Mouse (Mus musculus) intestine, postnatal 0 days (tissue): ENCODE results near the gene Hivep2. TPM values are rescaled to one million over a fixed set of nuclear protein-coding genes. Genes with fewer than 3 reads are reported as not detected.

Experiments used
- ATAC-seq: fragments of 200-750 bp; cut with Nextera tagmentation; 2 replicates; pipeline ENCODE4 v1.8.0; 2017; ENCODE audit warnings: mild to moderate bottlenecking, moderate TSS enrichment, moderate library complexity
- H3K27ac ChIP-seq: fragments of 300-500 bp; sonication (generic); 2 replicates; pipeline ENCODE4 v1.5.1; 2014; ENCODE audit warnings: mild to moderate bottlenecking, low read depth, low read length, moderate library complexity
- H3K27me3 ChIP-seq: fragments of 300-500 bp; sonication (generic); replicated peaks from 2 replicates; pipeline ENCODE4 v1.6.1; 2014; ENCODE audit warnings: low read length, mixed read lengths; ENCODE audit not compliant: control insufficient read depth, insufficient read depth
- H3K36me3 ChIP-seq: fragments of 300-500 bp; sonication (generic); 2 replicates; pipeline ENCODE4 v1.6.1; 2014; ENCODE audit warnings: mild to moderate bottlenecking, moderate library complexity; ENCODE audit not compliant: control insufficient read depth, insufficient read depth
- H3K4me1 ChIP-seq: fragments of 300-500 bp; sonication (generic); replicated peaks from 2 replicates; pipeline ENCODE4 v1.6.1; 2014; ENCODE audit warnings: antibody characterized with exemption, low read length, mixed read lengths; ENCODE audit not compliant: control insufficient read depth, insufficient read depth
- H3K4me2 ChIP-seq: fragments of 300-500 bp; sonication (generic); replicated peaks from 2 replicates; pipeline ENCODE4 v1.6.1; 2014; ENCODE audit warnings: low read depth, mild to moderate bottlenecking, moderate library complexity
- H3K4me3 ChIP-seq: fragments of 300-500 bp; sonication (generic); 2 replicates; pipeline ENCODE4 v1.5.1; 2014; ENCODE audit warnings: low read depth, low read length
- H3K9ac ChIP-seq: fragments of 300-500 bp; sonication (generic); 2 replicates; pipeline ENCODE4 v1.6.1; 2014; ENCODE audit warnings: mild to moderate bottlenecking, low read depth, low read length
- H3K9me3 ChIP-seq: fragments of 300-500 bp; sonication (generic); 2 replicates; pipeline ENCODE4 v1.6.1; 2016; ENCODE audit warnings: mixed run types; ENCODE audit not compliant: control insufficient read depth
- CTCF ChIP-seq: sonication (generic); IDR thresholded peaks from 2 replicates; pipeline ENCODE4 v1.5.1; 2016; ENCODE audit warnings: low read depth, mild to moderate bottlenecking, control low read depth, antibody characterized with exemption, moderate library complexity
- whole genome bisulfite sequencing: fragments of 180-500 bp; shearing (Covaris S2); extraction: QIAGEN DNeasy Blood & Tissue Kit; methylation state at CpG from one replicate; pipeline ENCODE4 v1.1.7; 2014; 5-methylcytosine and 5-hydroxymethylcytosine counted together
- polyA plus RNA-seq: library from polyadenylated mRNA; unstranded; fragments of >200 nt; fragmentation: Nextera tagmentation; extraction: Ambion mirVana; gene quantifications from 2 replicates; pipeline ENCODE4 v1.2.1, GENCODE M21; 2015

Hivep2 gene
- polyA plus RNA-seq, 1 experiment from 2014 or later, result 3.5 TPM

- Histone ChIP-seq H3K27me3 (no peaks in the 10 kb centered on the region), H3K9ac (no peak overlapping the region), H3K4me1 (no peaks in the 10 kb centered on the region), H3K36me3 (no peaks in the 10 kb centered on the region), H3K27ac (no peak overlapping the region), H3K4me3 (no peak overlapping the region), H3K4me2 (no peak overlapping the region), H3K9me3 (no peaks in the 10 kb centered on the region)
- ATAC-seq, result no peak
- 85% methylated on average over 9 of the region's 9 CpGs for WGBS
- TF ChIP-seq CTCF, result 0 out of 2 replicates have a peak, but pooled peaks have one; percentile 7
Measured at GRCm38 (mm10) chr10:14040716-14041470, 75.0 kb downstream of the Hivep2 start.

- no peak for TF ChIP-seq CTCF
- Histone ChIP-seq H3K9ac (no peak overlapping the region), H3K4me2 (no peak overlapping the region), H3K4me1 (no peaks in the 10 kb centered on the region), H3K36me3 (no peaks in the 10 kb centered on the region), H3K27ac (no peak overlapping the region), H3K9me3 (no peaks in the 10 kb centered on the region), H3K27me3 (no peaks in the 10 kb centered on the region), H3K4me3 (no peak overlapping the region)
- no peak for ATAC-seq
- 53% methylated on average over 5 of the region's 5 CpGs for WGBS
Measured at GRCm38 (mm10) chr10:14041606-14042005, 75.7 kb downstream of the Hivep2 start.

GRCm38 (mm10) chr10:14042539-14043348 lies 76.9 kb downstream of the Hivep2 start:
- no peak for ATAC-seq
- Histone ChIP-seq H3K4me3 (no peak overlapping the region), H3K9ac (no peak overlapping the region), H3K4me2 (no peak overlapping the region), H3K36me3 (no peaks in the 10 kb centered on the region), H3K9me3 (no peaks in the 10 kb centered on the region), H3K27ac (no peak overlapping the region), H3K27me3 (no peaks in the 10 kb centered on the region), H3K4me1 (no peaks in the 10 kb centered on the region; the same call in 1 of the 2 replicates)
- WGBS, result 80% methylated on average over 12 of the region's 12 CpGs
- TF ChIP-seq CTCF, result no peak

DNA sequence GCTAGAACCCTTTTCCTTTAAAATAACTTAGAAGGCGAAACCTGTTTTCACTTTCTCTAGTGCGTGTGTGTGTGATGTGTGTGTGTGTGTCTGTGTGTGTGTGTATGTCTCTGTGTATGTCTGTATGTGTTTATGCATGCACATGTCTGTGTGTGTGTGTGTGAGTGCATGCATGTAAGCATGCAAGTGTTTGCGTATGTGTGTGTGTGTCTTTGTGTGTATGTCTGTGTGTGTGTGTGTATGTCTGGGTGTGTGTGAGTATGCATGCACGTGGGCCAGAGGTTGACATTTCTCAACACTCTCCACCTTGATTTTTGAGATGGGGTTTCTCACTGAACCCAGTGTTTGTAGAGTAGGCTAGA lies 77.5 kb downstream of the Hivep2 start:
- Histone ChIP-seq H3K27me3 (no peaks in the 10 kb centered on the region), H3K4me3 (no peak overlapping the region), H3K36me3 (no peaks in the 10 kb centered on the region), H3K9ac (no peak overlapping the region), H3K27ac (no peak overlapping the region), H3K9me3 (no peaks in the 10 kb centered on the region), H3K4me2 (no peak overlapping the region), H3K4me1 (no peaks in the 10 kb centered on the region; the same call in 1 of the 2 replicates)
- no peak for ATAC-seq
- no peak for TF ChIP-seq CTCF
- 93% methylated on average over 4 of the region's 4 CpGs for WGBS

GRCm38 (mm10) chr10:14044046-14044782 lies 78.3 kb downstream of the Hivep2 start:
- no peaks in the 10 kb centered on the region for H3K36me3 ChIP-seq
- H3K9ac ChIP-seq, result no peak overlapping the region
- H3K4me3 ChIP-seq, result no peak overlapping the region
- no peaks in the 10 kb centered on the region for H3K9me3 ChIP-seq
- H3K27ac ChIP-seq, result no peak overlapping the region
- H3K4me2 ChIP-seq, result no peak overlapping the region
- 64% methylated on average over 14 of the region's 14 CpGs for WGBS
- no peak for TF ChIP-seq CTCF
- no peaks in the 10 kb centered on the region; the same call in 1 of the 2 replicates for H3K4me1 ChIP-seq
- ATAC-seq, result no peak
- H3K27me3 ChIP-seq, result no peaks in the 10 kb centered on the region

DNA sequence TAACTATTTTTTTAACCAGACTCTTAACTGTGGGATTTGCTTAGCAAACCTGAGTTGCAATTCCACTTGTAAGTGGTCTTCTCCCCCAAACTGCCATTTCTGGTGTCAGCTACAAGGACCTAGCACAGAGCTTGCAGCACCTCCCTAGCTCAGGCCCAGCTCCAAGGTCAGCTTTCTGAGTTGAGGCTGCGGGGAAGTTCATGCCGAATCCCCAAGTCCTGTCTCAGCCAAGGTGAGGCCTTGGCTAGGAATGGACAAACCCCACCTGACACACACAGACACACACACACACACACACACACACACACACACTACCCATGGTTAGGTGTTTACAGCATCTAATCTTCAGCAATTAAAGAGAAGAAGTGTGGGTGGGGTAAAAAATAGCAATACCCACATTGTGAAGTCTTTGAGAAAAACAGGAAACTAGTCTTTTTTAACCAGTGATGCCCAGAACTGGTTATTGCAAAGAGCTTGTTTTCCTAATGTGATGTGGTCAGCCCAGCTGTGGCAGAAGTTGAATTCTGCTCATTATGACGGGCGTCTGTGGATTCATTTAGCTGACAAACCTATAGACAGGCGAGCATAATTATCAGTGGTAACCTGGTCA lies 79.0 kb downstream of the Hivep2 start:
- Histone ChIP-seq H3K9me3 (no peaks in the 10 kb centered on the region), H3K4me3 (no peak overlapping the region), H3K27ac (no peak overlapping the region), H3K27me3 (no peaks in the 10 kb centered on the region), H3K36me3 (no peaks in the 10 kb centered on the region), H3K4me1 (no peaks in the 10 kb centered on the region; the same call in 1 of the 2 replicates), H3K4me2 (no peak overlapping the region), H3K9ac (no peak overlapping the region)
- ATAC-seq, result no peak
- WGBS, result 79% methylated on average over 5 of the region's 5 CpGs
- no peak for TF ChIP-seq CTCF
